Mouse (Mus musculus): ENCODE data around the gene Capn12. TPM values are rescaled to one million over a fixed set of nuclear protein-coding genes. Genes with fewer than 3 reads are reported as not detected.

The Capn12 gene
- polyA plus RNA-seq, 1 experiment from 2014 or later = 1.9 TPM

DNA sequence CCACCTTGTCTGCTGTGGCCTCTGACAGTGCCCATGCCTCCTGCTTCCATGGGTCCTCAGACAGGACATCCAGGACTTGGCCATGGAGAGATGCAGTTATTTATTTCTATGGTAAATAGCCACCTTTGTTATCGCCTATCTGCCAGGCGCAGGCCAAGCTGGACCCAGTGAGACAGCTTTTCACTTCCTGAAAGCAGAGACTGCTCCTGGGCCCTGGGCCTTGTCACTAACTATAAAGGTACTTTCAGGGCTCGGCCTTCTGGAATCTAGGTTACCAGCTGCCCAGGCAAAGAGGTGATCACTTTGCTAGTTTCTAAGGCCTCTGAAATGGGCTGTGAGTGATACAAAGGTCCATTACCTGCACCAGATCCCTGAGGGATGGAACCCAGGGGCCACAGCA lies 43.6 kb downstream of the Capn12 start:
- DNase-seq (ENCODE audit: low spot score) = peak; percentile 54
- H3K4me3 ChIP-seq (ENCODE audit: low read depth, low read length) = no peak overlapping the region
- TF ChIP-seq CTCF (IDR thresholded peaks at IDR 0.05; ENCODE audit: low read depth) = no peak
- TF ChIP-seq EP300 (optimal IDR thresholded peaks at IDR 0.05) = no peak
- H3K27me3 ChIP-seq (ENCODE audit: control insufficient read depth, insufficient read depth, low read length) = no peaks in the 10 kb centered on the region
- ATAC-seq (ENCODE audit: low FRiP score, low TSS enrichment) = 0 out of 2 replicates have a peak, but pooled peaks have one; percentile 10
- no peaks in the 10 kb centered on the region for H3K9me3 ChIP-seq (ENCODE audit: control insufficient read depth, low read length)
- WGBS = 43% methylated on average over 3 of the region's 3 CpGs
- H3K27ac ChIP-seq (replicated peaks) = peak overlapping the region; percentile 99
- peak overlapping the region; percentile 48 for H3K9ac ChIP-seq (ENCODE audit: low read length)
- H3K36me3 ChIP-seq (ENCODE audit: control insufficient read depth, insufficient read depth, low read length) = no peaks in the 10 kb centered on the region
- H3K4me2 ChIP-seq (replicated peaks; ENCODE audit: low read depth) = peak overlapping the region; percentile 37
- H3K4me1 ChIP-seq (replicated peaks; ENCODE audit: control insufficient read depth, insufficient read depth) = peaks cover 36% of the 10 kb centered on the region

DNA sequence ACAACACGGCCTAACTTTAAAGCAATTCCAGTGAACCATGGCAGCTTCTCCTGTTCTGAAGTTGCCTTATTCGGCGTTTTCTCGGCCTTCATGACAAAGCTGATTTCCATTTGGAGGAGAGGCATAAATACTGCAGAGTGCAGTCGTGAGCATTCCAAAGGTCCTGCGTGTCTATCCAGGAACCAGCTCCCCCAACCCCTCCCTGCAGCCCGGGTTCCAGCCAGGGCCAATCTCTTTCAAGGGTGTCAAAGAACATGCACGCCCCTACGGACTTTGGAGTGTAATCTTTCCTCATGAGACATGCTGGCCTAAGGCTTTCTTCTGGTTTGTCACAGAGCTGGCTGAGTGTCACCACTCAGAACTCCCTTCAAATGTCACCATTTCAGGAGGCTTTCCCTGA lies 44.1 kb downstream of the Capn12 start:
- Histone ChIP-seq H3K4me1 (replicated peaks; ENCODE audit: control insufficient read depth, insufficient read depth) (peaks cover 35% of the 10 kb centered on the region), H3K4me2 (replicated peaks; ENCODE audit: low read depth) (peak overlapping the region; percentile 37), H3K27ac (replicated peaks) (peak overlapping the region; percentile 99), H3K36me3 (ENCODE audit: control insufficient read depth, insufficient read depth, low read length) (no peaks in the 10 kb centered on the region), H3K9ac (ENCODE audit: low read length) (peak overlapping the region; percentile 48), H3K27me3 (ENCODE audit: control insufficient read depth, insufficient read depth, low read length) (no peaks in the 10 kb centered on the region), H3K4me3 (ENCODE audit: low read depth, low read length) (no peak overlapping the region), H3K9me3 (ENCODE audit: control insufficient read depth, low read length) (no peaks in the 10 kb centered on the region)
- TF ChIP-seq CTCF (IDR thresholded peaks at IDR 0.05; ENCODE audit: low read depth) (peak; percentile 42), EP300 (optimal IDR thresholded peaks at IDR 0.05) (peak; percentile 76)
- WGBS = 2% methylated on average over 9 of the region's 9 CpGs
- DNase-seq (ENCODE audit: low spot score) (peak; percentile 93), ATAC-seq (ENCODE audit: low FRiP score, low TSS enrichment) (peak; percentile 95)

DNA sequence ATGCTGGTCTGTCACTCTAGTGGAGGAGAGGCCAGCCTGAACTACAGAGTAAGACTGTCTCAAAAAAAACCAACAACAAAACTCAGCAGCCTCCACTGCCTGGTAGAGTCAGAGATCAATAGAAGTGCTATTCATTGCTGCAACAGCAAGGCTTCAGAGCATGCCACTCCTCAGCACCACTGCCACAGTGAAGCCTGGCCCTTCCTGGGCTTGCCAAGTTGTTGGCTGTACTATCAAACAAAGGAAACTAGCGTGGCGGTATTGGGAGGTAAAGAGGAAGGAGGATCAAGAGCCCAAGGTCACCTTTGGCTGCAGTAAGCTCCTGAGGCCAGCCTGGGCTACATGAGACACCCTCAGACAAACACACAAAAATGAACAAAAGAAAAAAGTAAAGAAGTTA lies 45.0 kb downstream of the Capn12 start:
- no peaks in the 10 kb centered on the region for H3K36me3 ChIP-seq (ENCODE audit: control insufficient read depth, insufficient read depth, low read length)
- DNase-seq (ENCODE audit: low spot score) (peak; percentile 53), ATAC-seq (ENCODE audit: low FRiP score, low TSS enrichment) (no peak)
- H3K27me3 ChIP-seq (ENCODE audit: control insufficient read depth, insufficient read depth, low read length) = no peaks in the 10 kb centered on the region
- peak overlapping the region; percentile 99 for H3K27ac ChIP-seq (replicated peaks)
- no peak overlapping the region for H3K9ac ChIP-seq (ENCODE audit: low read length)
- H3K4me3 ChIP-seq (ENCODE audit: low read depth, low read length) = no peak overlapping the region
- H3K4me2 ChIP-seq (replicated peaks; ENCODE audit: low read depth) = no peak overlapping the region
- WGBS = 21% methylated on average over 2 of the region's 2 CpGs
- TF ChIP-seq CTCF (IDR thresholded peaks at IDR 0.05; ENCODE audit: low read depth) = no peak
- no peak for TF ChIP-seq EP300 (optimal IDR thresholded peaks at IDR 0.05)
- peaks cover 41% of the 10 kb centered on the region for H3K4me1 ChIP-seq (replicated peaks; ENCODE audit: control insufficient read depth, insufficient read depth)
- H3K9me3 ChIP-seq (ENCODE audit: control insufficient read depth, low read length) = no peaks in the 10 kb centered on the region

DNA sequence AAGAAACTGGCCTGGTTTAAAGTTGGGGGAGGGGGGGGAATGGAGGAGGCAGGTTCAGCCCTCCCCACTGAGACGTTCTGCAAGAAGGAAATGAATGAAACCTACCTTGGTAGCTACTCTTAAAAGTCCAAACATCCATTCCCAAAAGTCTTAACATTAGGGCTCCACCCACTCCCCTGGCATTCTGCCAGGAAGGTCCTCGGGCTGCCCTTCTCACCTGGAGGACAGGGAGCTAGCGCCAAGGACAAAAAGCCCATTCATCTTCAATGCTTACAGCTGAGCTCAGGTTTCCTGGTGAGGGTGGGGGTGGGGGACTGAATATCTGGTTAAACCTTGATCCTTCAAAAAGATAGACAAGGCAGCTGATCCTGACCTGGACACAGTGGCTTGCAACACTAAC lies 48.2 kb downstream of the Capn12 start:
- no peak overlapping the region for H3K4me2 ChIP-seq (replicated peaks; ENCODE audit: low read depth)
- no peaks in the 10 kb centered on the region for H3K27me3 ChIP-seq (ENCODE audit: control insufficient read depth, insufficient read depth, low read length)
- peaks cover 28% of the 10 kb centered on the region for H3K4me1 ChIP-seq (replicated peaks; ENCODE audit: control insufficient read depth, insufficient read depth)
- H3K9ac ChIP-seq (ENCODE audit: low read length) = no peak overlapping the region
- H3K9me3 ChIP-seq (ENCODE audit: control insufficient read depth, low read length) = no peaks in the 10 kb centered on the region
- ATAC-seq (ENCODE audit: low FRiP score, low TSS enrichment) = no peak
- TF ChIP-seq EP300 (optimal IDR thresholded peaks at IDR 0.05) = no peak
- no peak for TF ChIP-seq CTCF (IDR thresholded peaks at IDR 0.05; ENCODE audit: low read depth)
- H3K27ac ChIP-seq (replicated peaks) = peak overlapping the region; percentile 67
- H3K36me3 ChIP-seq (ENCODE audit: control insufficient read depth, insufficient read depth, low read length) = no peaks in the 10 kb centered on the region
- H3K4me3 ChIP-seq (ENCODE audit: low read depth, low read length) = no peak overlapping the region
- peak; percentile 59 for DNase-seq (ENCODE audit: low spot score)
- 21% methylated on average over 3 of the region's 3 CpGs for WGBS

DNA sequence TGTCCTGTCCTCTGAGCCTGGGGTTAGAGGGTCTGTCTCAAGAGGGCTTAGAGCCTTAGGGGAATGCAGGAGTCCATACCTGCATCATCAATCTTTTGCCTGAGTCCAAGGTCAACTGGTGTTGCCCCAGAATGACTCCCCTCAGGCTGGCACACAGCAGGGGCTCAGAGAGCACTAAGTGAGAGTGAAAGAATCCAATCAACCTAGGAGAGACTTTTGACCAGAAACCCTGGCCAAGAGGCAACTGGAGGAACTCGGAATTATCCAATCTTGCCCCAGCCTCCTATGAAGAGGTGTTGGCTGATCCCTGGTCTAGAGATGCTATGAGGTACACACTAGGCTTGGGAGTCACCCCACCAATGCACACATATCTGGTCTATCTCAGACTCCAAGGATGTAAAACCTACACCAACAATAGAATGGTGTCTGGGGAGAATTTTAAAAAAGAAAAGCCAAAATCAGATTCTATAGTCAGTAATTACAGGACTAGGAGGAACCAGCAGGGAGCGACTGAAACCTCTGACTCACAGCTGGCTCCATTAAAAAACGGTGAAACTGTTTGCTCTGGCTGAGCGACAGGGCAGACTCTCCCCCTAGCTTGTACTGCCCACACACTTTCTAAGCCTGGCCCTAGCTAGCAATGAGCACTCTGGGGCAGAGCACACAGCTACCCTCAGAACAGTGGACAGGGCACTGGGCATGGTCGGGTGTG lies 49.3 kb downstream of the Capn12 start:
- DNase-seq (ENCODE audit: low spot score) (peak; percentile 56), ATAC-seq (ENCODE audit: low FRiP score, low TSS enrichment) (peak; percentile 53)
- peaks cover 20% of the 10 kb centered on the region for H3K4me1 ChIP-seq (replicated peaks; ENCODE audit: control insufficient read depth, insufficient read depth)
- peak overlapping the region; percentile 89 for H3K27ac ChIP-seq (replicated peaks)
- no peak overlapping the region for H3K4me3 ChIP-seq (ENCODE audit: low read depth, low read length)
- no peaks in the 10 kb centered on the region for H3K27me3 ChIP-seq (ENCODE audit: control insufficient read depth, insufficient read depth, low read length)
- TF ChIP-seq EP300 (optimal IDR thresholded peaks at IDR 0.05) (no peak), CTCF (IDR thresholded peaks at IDR 0.05; ENCODE audit: low read depth) (peak; percentile 56)
- H3K36me3 ChIP-seq (ENCODE audit: control insufficient read depth, insufficient read depth, low read length) = peaks cover 2% of the 10 kb centered on the region; the same call in 1 of the 2 replicates
- H3K4me2 ChIP-seq (replicated peaks; ENCODE audit: low read depth) = no peak overlapping the region
- H3K9ac ChIP-seq (ENCODE audit: low read length) = 0 out of 2 replicates have a peak overlapping the region, but pooled peaks have one; percentile 13
- 24% methylated on average over 5 of the region's 5 CpGs for WGBS
- H3K9me3 ChIP-seq (ENCODE audit: control insufficient read depth, low read length) = no peaks in the 10 kb centered on the region
